Mouse (Mus musculus) yolk sac, embryonic 10.5 days (tissue): ENCODE data around the gene Vps13c.

Experiments
- DNase-seq: peaks from one replicate; pipeline ENCODE4 v3.0.0-alpha.2; 2017; ENCODE audit warnings: low spot score

Vps13c gene

DNA sequence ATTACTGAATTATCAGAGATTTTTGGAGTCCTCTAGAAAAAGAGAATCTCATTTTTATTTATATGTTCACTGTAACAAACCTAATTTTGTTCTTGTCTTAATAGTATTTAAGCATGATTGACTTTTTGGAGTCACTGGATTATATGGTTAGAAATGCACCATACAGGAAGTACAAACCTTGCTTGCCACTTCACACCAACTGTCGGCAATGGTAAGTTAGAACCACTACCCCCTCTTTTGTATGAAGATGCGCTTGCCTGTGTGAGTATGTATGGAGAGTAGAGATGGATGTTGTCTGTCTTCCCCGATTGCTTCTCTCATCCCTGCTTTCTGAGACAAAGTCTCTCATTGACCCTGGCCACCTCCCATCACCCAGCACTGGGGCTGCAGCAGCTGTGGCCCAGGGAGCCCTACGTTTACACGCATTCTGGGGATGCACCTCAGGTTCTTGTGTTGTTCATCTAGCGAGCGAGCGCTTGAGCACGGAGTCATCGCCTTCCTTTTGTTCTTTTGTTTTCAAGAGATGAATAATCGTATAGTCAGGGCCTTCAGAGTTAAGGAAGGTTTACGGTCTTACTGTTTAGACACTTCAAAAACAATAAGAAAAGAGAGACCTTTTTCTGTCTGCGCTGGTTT, 43.3 kb downstream of the Vps13c start:
- DNase-seq, result no peak

DNA sequence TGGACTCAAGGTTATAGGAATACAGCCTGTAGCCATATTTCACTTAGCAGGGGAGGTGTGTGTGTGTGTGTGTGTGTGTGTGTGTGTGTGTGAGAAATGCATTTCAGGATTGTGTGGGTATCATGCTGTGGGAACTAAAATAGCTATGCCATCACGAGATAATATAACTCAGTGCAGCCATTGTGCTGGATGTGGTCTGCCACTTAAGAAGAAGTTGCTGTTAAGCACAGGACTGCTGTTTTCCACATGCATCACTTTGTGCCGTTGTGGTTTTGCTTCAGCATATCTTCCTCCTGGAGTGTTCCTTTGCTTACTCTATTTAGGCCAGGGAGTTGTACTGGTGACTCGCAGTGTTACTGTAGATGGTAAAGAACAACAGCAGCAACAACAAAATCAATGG, 43.9 kb downstream of the Vps13c start:
- no peak for DNase-seq

DNA sequence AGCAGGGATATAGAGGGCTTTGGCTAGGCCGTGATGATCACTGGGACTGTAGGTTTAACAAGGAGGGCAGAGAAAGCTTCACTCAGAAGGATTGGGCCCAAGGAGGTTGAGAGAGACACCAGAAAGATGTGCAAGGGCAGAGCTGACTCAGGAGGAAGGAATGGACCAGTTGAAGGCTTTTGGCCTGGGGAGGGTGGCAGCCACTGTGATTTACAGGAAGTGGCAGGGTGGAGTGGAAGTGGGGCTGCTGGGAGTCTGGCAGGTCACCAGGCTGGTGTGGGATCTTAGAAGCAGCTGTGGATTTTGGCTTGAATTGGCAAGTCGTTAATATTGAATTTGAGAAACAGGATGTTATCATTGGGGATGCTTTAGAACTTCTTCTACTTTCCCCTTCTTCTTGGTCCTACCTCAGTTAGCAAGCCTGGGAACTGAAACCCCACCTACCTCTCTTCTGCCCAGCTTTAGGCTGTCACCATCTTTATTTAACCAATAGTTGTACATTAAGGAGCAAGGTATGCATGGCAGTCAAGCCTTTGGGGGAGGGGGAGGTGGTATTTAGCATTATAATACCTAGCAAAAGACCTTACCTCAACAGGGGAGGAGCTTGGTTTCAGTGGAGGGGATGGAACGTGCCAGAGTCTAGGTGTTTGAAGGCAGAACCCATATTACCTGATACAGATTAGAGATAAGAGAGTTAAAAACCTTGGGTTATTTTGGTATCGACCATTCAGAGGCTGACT, 47.0 kb downstream of the Vps13c start:
- DNase-seq, result no peak

DNA sequence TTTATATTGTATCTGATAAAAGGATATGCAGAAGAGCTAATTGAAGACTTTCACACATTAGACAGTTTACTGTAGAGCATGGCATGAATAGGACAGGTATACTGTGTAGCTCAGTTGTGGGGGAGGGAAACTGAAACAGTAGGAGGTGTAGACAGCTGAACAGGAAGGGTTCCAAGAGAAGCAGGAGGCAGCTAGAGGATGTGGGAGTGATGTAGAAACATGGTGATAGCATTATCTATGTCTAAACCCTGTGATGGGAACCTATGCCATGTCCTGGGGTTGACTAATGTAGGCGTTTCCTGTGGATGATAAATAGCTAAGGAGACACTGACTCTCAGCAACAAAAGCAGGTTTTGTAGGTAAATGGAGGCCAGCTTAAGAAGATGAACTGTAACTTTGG, 53.3 kb downstream of the Vps13c start:
- no peak for DNase-seq

DNA sequence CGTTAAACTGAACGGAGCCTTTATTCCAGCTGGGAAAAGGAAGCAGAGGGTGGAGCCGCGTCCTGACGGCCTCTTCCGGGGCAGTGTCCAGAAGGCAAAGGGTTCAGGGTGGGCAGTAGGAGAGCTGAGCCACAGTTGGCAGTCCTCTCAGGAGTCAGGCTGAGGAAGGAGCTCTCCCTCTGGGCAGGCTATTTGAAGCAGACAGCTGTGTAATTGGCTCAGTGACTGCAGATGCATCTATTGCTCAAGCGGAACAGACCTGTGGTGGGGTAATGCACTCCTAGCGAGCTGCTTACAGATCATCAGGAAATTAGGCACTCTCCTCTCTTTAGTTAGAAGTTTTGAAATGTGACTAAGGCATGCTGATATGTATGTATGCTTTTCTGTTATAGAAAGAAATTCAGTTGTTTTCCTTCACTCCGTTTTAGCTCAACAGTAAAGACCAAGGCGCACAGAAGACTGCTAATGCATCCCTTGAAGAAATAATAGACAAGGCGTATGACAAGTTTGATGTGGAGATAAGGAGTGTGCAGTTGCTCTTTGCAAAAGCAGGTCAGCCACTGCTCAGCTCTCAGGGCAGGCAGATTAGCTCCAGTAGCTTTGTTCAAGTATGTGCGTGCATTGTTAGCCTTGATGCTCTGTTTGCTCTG, 56.6 kb downstream of the Vps13c start:
- no peak for DNase-seq

DNA sequence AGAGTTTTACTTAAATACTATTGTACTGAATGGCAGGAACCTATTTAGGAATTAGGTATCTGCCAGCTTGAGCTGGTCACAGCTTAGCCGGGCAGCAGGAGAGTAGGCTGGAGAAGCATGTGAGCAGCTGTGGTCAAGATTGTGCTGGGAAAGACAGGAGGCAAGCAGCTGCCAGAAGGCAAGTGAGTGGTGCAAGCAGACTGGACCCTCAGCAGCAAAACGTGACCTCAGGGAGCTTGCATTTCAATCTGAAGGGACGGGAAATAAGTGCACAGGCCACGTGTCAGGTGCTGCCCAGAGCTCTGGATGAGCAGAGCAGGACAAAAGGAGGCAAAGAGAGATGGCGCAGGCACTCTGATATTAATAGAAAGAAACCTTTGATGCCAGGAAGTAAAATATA, 60.2 kb downstream of the Vps13c start:
- no peak for DNase-seq

DNA sequence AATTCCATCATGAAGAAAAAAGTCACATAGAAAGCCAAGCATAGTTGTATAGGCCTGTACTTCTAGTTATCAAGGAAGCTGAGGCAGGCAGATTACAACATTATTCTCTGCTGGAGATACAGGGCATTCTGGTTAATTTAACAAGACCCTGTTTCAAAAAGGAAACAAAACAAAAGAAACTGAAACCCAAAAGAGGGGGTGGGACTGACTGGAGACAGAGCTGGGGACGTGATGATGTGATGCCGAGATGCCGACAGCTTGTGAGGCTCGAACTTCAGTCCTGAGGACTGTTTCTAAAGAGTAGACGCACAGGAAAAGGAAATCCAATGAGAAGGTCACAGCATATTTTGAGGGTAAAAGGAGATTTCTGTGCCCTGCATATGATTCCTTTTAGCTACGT, 64.2 kb downstream of the Vps13c start:
- DNase-seq, result no peak

DNA sequence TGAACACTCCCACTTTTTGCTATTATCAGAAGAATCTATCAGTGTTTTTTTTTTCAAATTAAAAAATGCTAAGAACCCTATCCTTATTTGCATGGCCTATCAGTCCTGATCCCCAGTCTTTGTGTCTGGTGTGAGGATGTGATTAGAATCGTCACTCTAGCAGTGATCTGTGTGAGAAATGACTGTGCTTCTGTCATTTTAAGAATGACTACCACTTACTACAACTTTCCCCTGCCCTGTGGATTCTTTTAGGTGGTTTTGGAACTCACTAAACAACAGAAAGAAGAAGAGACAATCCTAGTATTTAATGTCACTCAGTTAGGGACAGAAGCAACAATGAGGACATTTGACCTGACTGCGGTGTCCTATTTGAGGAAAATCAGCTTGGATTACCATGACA, 65.3 kb downstream of the Vps13c start:
- no peak for DNase-seq

DNA sequence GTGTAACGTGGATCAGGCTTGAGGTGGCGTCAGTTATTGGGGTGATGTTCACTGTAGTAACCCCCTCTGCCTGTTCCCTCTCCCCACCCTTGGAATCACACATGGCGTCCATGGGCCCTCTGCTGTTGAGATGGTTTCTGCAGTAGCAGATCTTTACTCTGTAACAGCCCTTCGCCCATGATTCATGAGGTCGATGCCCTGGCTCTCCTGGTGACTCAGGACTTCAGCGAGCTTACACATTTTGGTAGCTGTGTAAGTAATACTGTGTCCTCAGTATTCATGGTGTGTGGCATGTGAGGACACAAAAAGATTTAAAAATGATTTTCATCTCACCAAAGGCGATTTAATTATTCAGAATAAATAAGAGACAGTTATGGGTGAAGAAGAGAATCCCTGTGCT, 74.5 kb downstream of the Vps13c start:
- no peak for DNase-seq

DNA sequence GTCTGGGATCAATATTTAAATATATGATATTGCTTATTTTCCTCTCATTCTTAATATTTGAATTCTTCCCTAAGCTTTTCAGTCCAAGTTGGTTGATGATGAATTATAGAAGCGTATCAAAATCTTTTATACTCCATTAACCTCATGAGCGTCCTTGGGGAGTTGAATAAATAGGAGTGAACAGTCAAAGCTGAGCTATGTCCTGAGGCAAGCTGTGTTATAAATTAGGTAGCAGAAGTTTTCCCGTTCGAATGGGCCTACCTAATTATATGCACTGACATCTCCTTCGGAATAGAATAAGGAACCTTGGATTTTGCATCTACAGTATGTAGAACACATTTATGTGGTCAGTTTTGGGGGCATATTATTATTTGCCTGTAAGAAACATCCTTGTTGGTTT, 82.2 kb downstream of the Vps13c start:
- no peak for DNase-seq

DNA sequence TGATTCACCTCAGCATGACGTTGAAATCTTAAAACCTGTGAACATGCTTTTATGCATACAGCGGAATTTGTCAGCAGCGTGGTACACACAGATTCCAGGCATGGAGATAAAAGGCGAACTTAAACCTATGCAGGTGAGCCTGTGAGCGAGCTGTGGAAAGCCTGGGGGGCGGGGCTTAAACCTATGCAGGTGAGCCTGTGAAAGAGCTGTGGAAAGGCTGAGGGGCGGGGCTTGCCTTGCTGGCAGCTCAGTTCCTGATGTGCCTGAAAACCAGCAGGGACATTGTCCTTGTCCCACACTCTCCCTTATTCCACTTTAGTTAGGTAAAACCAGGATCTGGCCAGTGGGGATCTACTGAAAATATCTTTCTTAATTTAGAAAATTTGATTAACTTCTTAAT, 90.4 kb downstream of the Vps13c start:
- DNase-seq, result no peak

DNA sequence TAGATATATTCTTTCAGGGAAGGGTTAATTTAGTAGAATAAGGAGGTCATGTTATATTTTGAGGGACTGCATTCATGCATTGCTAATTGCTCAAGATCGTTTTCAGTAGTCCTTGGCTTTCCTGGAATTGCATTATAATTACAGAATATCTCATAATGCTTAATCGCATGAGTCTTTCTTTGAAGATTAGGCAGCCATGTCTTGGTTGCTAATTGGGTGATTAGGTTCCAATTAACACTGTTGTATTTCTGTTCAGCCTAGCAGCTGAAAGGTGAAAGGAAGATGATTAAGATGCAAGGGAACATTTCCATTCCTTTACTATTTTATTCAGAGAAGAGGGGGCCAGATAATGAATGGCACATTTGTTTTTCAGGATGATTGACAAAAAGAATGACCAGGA, 97.1 kb downstream of the Vps13c start:
- no peak for DNase-seq

DNA sequence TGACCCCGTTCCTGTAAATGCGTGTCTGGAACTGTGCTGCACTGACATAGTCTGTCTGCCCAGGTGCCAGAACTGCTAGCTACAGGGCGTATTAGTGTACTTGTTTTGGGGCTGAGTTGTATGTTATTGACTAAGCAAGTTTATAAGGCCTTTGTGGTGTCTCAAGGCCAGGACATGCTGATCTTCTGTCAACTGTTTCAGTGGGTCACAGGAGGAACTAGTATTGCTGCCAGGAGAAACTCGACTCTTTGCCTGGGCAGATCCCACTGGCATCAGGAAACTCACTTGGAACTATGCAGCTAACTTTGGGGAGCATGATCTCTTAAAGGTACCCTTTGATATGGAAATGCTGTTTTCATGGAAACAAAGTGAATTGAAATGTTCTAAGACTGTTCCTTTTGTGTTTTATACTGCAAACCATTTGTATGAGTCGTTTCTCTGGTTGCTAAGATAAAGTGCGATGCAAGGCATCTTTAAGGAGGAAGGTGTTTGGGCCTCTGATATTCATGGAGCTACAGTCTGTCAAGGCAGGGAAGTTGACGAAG, 115.3 kb downstream of the Vps13c start:
- no peak for DNase-seq

DNA sequence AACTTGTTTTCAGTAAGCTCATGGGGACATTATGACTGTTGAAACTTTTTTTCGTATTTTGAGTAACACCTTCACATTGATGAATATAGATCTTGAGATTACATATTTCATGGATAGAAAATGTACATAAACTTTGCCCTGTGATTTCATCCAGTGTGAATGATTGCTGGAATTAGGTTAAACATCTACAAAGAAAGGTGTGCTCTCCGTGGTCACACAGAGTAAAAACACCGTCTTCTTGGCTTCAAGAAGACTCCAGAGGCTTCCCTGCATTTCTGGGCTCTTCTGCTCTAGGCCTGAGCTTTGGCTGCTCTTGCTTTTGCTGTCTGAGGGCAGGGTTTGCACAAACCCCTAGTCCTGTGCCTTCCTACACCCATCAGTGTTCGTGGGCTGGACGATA, 121.8 kb downstream of the Vps13c start:
- DNase-seq, result peak; percentile 37

DNA sequence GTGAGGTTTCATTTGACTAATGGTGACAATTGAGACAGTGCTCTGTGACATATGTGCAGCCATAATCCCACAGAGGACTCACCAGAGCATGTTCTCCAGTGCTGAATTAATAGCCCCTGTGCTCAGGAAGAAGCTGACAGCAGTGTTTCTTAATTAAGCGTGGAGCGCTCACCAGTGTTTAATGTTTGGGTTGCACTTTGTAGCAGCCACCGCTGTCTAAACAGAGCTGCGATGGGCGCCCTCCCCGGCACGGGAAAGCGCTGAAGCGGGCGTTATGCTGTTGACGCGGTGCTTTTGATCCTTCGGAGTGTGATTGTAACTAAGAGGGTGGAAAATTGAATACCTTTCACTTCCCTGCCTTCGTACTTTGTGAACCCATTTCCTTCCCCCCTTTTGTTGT, 125.7 kb downstream of the Vps13c start:
- no peak for DNase-seq

DNA sequence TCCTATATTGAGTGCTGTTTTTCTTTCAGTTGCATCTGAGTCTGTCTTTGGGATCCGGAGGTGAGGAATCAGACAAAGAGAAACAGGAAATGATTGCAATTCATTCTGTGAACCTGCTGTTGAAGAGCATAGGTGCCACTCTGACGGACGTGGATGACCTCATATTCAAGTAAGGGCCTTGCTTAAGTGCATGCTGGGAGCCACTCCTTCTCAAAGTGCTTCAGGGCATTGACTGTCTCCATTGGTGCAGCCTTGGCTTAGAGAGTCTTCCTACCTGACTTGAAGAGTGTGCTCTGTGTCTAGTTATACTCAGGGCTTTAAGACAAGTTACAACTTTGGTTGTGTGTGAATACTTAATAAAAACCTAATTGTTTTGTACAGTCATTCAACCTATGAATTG, 126.8 kb downstream of the Vps13c start:
- DNase-seq, result no peak

DNA sequence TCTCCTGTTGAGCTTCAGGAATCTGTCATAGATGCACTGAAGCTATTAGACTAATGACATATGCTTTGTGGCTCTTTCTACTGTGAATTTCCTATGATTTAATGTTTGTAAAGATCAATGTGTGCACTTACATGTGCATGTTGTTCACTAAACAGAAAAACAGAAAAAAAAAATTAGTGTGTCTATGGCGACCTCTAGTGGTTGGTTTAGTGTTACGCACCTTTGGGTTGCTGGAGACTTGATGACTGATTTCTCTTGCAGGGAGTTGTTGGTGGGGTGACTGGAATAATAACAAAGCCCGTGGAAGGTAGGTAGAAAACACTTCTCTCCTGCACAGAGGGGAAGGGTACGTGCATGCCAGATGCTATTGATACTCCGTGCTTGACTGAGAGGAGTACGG, 133.3 kb downstream of the Vps13c start:
- peak; percentile 7 for DNase-seq

DNA sequence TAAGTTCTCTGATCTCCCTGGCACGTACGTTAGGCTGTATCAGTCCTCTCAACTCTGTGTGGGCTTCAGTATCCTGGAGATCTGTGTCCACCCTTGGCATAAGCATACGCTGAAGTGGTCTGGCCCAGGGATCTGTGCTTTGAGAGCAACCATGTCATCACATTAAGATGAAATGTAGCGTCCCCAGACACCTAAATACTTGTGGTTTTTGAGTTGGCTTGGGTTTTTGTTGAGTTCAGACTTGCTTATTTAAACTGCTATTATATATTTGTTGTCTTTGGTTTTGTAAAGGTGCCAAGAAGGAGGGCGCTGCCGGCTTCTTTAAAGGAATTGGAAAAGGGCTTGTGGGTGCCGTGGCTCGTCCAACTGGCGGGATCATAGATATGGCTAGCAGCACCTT, 135.3 kb downstream of the Vps13c start:
- no peak for DNase-seq

DNA sequence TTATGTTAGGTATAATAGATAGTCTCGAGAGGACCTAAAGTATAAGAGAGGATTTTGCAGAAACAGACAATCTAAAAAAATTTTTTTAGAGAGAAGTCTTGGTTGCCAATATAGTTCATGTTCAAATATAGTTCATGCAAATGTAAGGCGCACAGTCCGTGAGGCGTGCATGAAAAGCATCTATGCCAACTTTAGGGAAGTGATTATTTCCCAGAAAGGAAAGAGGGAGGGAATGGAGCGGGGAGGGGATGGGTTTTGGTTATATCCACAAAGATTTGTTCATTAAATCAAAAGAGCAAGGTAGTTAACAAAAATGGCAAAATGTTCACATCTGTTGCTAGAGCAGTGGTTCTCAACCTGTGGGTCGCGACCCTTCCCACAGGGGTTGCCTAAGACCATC, 166.4 kb downstream of the Vps13c start:
- DNase-seq, result no peak

DNA sequence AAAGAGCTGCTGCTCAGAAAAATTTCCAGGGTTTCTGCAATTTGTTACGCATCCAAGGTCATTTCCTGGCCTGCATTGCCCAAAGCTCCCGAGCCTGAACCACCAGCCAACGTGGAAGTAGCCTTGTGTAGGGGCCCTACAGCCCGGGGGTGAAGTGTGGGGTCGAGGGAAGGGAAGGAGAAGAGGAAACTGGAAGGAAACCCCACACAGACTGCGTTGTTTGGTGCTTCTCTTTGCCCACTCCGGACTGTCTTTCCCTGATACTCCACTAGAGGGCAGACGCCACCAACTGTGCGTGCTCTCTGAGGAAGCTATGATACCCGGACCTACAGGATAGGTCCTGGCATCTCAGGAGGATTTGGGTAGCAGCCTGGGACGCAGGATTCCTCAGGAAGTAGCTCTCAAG, 174.8 kb downstream of the Vps13c start:
- DNase-seq, result peak; percentile 43

DNA sequence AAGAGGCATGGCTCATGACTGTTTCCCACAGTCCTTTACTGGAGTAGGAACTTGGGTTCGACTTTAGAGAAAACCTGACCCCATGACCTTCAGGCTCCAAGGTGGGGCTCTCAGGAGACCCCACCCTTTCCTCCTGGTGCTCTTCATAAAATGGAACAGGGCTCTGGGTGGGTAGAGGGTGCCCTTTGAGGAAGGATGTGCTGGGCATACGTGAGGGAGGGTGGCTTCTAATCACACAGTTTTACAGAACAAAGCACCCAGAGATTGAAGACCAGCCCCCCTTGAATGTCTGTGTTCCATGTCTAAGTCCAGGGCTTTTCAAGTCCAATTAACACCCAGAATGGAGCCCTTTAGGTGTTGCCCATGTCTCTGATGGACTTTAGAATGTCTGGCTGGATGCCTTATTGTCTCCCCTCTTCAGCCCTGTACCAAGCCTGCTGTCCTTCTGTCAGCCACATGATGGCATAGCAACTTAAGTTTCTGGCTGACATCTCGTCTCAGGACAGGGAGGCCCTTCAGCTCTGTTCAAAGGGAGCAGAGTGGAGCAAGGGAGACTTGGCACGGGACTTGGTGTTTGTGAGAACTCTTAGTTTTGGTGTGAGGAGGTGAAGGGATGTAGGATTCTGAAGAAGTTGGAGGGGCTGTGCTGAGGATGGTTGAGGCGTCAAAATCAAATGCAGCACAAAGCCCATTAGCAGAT, 176.2 kb downstream of the Vps13c start:
- DNase-seq, result no peak

DNA sequence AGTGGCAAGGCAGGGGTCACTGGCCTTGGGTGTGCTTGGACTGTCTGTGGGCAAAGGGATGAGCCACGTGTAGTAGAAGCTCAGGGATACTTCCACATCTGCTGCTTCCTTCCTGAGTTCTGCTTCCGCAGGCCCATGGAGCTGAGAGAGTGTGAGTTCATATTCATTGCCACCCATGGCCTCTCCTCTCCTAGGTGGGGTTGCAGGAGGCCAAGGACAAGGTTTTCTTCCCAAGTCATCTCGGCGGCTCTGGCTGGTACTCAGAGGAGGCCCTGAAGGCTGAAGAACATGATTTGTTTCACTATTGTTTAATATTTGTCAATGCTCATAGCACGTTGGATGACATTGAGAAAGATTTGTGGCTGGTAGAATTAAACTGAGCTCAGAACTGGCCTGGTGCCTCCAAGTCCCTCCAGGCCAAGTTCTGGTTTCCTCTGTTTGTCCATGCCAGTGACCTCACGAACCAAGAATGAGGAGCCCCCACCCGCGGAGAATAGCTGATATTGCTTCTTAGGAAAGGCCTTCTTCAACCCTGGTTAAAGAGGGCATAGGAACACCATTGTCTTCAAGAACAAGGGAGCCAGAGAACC, 180.7 kb downstream of the Vps13c start:
- DNase-seq, result no peak
